Mouse (Mus musculus) spleen, adult 2 months (tissue): ENCODE results near the gene Fam160b1.

Experiments used
- CTCF ChIP-seq: fragments of 200-500 bp; IDR thresholded peaks from 2 replicates; pipeline ENCODE4 v1.5.1; 2011; ENCODE audit warnings: mild to moderate bottlenecking, inconsistent platforms; ENCODE audit not compliant: insufficient read depth, insufficient read length, insufficient replicate concordance; ENCODE audit errors: extremely low read depth
- POLR2A ChIP-seq: fragments of 200-500 bp; IDR thresholded peaks from 2 replicates; pipeline ENCODE4 v1.6.1; 2011; ENCODE audit warnings: low read depth, low read length, inconsistent platforms

DNA sequence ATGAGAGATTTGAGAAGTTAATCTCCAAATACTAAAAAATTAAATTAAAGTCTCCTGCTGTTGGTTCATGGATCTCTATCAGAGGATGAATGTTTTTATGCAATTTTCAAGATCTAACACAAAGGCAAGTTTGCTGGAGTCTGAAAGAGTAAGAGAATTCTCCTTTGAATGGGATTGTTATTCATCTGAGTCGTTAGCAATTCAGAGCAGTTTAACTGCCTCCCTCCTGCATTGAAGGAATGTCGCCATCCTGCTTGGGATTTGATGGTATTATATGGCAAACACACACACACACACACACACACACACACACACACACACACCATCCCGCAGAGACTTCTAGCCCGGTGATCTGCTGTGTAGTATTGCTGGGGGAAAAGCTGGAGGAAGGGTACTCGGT lies 6.1 kb downstream of the Fam160b1 start:
- TF ChIP-seq CTCF (no peak), POLR2A (no peak)
